Mouse (Mus musculus): Measurements from ENCODE around the gene Atxn7l3. TPM values are rescaled to one million over a fixed set of nuclear protein-coding genes. Genes with fewer than 3 reads are reported as not detected.

Atxn7l3 gene
- polyA plus RNA-seq, 2 experiments, result 3.6 to 11.6 TPM

GRCm38 (mm10) chr11:102268520-102269244 is 27.7 kb downstream of the Atxn7l3 start, which contains the start of gene Asb16:
Asb16 (plus strand) TSS chr11:102268743.
- H3K36me3 ChIP-seq (replicated peaks; ENCODE audit: control insufficient read depth, insufficient read depth, low read depth), result no peaks in the 10 kb centered on the region
- H3K4me1 ChIP-seq (replicated peaks; ENCODE audit: control insufficient read depth in 2 of 2, insufficient read depth in 2 of 2, low read length in 1 of 2), result 0 out of 4 replicates have a peak, but pooled peaks cover 0 to 2% of the 10 kb centered on the region in 2 experiments
- DNase-seq (ENCODE audit: low read depth in 3 of 3, low spot score in 3 of 3) (no peak), ATAC-seq (ENCODE audit: insufficient read depth) (no peak)
- H3K9me3 ChIP-seq (ENCODE audit: control insufficient read depth, low read length), result no peaks in the 10 kb centered on the region
- H3K27ac ChIP-seq, result no peak within 1 kb of the TSS
- TF ChIP-seq CTCF (IDR thresholded peaks at IDR 0.05; ENCODE audit: low read depth) (no peak), EP300 (IDR thresholded peaks at IDR 0.05; ENCODE audit: low read depth) (no peak)
- no peak within 1 kb of the TSS for H3K9ac ChIP-seq (replicated peaks)
- H3K4me3 ChIP-seq (ENCODE audit: insufficient read depth in 1 of 2, low read depth in 2 of 2, low read length in 2 of 2), result no peak within 1 kb of the TSS
- no peaks in the 10 kb centered on the region for H3K27me3 ChIP-seq (ENCODE audit: control insufficient read depth, insufficient read depth, low read length)
- H3K4me2 ChIP-seq (ENCODE audit: low read depth), result no peak within 1 kb of the TSS
- 76% methylated on average over 12 of the region's 12 CpGs for WGBS (ENCODE audit: insufficient replicate concordance)

DNA sequence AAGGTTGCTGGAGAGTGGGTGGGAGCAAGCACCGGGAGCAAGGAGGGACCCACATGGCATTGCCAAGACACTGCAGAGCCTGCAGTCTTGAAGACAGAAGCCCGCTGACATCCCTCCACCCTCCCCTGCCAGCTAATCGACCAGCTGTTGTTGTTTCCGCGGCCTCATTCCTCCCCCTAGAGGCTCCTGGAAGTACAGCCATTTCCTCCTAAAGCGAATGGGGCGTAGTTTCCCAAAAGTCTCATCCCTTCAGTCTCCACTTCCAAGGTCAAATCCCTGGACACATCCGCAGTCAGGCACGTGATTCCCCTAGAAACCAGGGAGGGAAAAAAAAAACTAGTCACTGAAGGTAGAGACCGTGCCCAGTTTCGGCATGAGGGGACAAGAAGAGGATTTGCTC is 29.0 kb downstream of the Atxn7l3 start:
- TF ChIP-seq EP300 (IDR thresholded peaks at IDR 0.05; ENCODE audit: low read depth), result no peak
- peak; percentile 83 for TF ChIP-seq CTCF (IDR thresholded peaks at IDR 0.05; ENCODE audit: low read depth)
- Histone ChIP-seq H3K27ac (no peak overlapping the region), H3K9me3 (ENCODE audit: control insufficient read depth, low read length) (no peaks in the 10 kb centered on the region), H3K4me1 (replicated peaks; ENCODE audit: control insufficient read depth in 2 of 2, insufficient read depth in 2 of 2, low read length in 1 of 2) (0 out of 4 replicates have a peak, but pooled peaks cover 0 to 2% of the 10 kb centered on the region in 2 experiments), H3K9ac (replicated peaks) (no peak overlapping the region), H3K4me3 (ENCODE audit: insufficient read depth in 1 of 2, low read depth in 2 of 2, low read length in 2 of 2) (no peak overlapping the region), H3K27me3 (ENCODE audit: control insufficient read depth, insufficient read depth, low read length) (no peaks in the 10 kb centered on the region), H3K36me3 (replicated peaks; ENCODE audit: control insufficient read depth, insufficient read depth, low read depth) (peaks cover 3% of the 10 kb centered on the region; the same call in 1 of the 2 replicates), H3K4me2 (ENCODE audit: low read depth) (no peak overlapping the region)
- WGBS (ENCODE audit: insufficient replicate concordance), result 9% methylated on average over 11 of the region's 11 CpGs
- DNase-seq (ENCODE audit: low read depth in 3 of 3, low spot score in 3 of 3) (no peak), ATAC-seq (ENCODE audit: insufficient read depth) (no peak; the same call in 1 of the 2 replicates)

- H3K9me3 ChIP-seq (ENCODE audit: control insufficient read depth, low read length), result no peaks in the 10 kb centered on the region
- no peak overlapping the region for H3K9ac ChIP-seq (replicated peaks)
- DNase-seq (ENCODE audit: low read depth in 3 of 3, low spot score in 3 of 3) (no peak), ATAC-seq (ENCODE audit: insufficient read depth) (no peak)
- no peak overlapping the region for H3K27ac ChIP-seq
- H3K27me3 ChIP-seq (ENCODE audit: control insufficient read depth, insufficient read depth, low read length), result no peaks in the 10 kb centered on the region
- TF ChIP-seq CTCF (IDR thresholded peaks at IDR 0.05; ENCODE audit: low read depth) (no peak), EP300 (IDR thresholded peaks at IDR 0.05; ENCODE audit: low read depth) (no peak)
- 0 out of 4 replicates have a peak, but pooled peaks cover 0 to 2% of the 10 kb centered on the region in 2 experiments for H3K4me1 ChIP-seq (replicated peaks; ENCODE audit: control insufficient read depth in 2 of 2, insufficient read depth in 2 of 2, low read length in 1 of 2)
- no peak overlapping the region for H3K4me2 ChIP-seq (ENCODE audit: low read depth)
- peaks cover 4% of the 10 kb centered on the region; the same call in 1 of the 2 replicates for H3K36me3 ChIP-seq (replicated peaks; ENCODE audit: control insufficient read depth, insufficient read depth, low read depth)
- H3K4me3 ChIP-seq (ENCODE audit: insufficient read depth in 1 of 2, low read depth in 2 of 2, low read length in 2 of 2), result no peak overlapping the region
- WGBS (ENCODE audit: insufficient replicate concordance), result 79% methylated on average over 8 of the region's 8 CpGs
Observed at GRCm38 (mm10) chr11:102266631-102267355, 29.6 kb downstream of the Atxn7l3 start.

DNA sequence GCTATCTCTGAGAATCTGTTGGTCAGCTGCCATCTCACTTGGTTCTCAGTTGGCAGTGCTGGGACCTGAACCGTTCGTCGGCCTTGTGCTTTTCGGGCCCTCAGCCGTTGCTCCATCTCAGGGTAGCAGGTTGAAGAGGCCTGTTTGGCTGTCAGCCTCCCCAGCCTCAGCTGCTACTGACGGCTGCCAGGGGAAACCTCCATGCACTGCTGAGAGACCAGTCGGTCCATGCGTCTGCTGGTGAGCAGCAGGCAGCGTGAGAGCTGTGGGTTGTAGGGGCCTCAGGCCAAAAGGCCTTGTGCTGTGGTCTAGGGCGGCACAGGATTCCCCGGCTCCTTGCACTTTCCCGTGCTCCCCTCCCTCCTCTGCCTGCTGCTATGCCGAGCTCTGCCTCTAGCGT is 30.6 kb downstream of the Atxn7l3 start:
- H3K9ac ChIP-seq (replicated peaks), result no peak overlapping the region
- peaks cover 4% of the 10 kb centered on the region for H3K36me3 ChIP-seq (replicated peaks; ENCODE audit: control insufficient read depth, insufficient read depth, low read depth)
- no peak overlapping the region for H3K4me2 ChIP-seq (ENCODE audit: low read depth)
- H3K4me3 ChIP-seq (ENCODE audit: insufficient read depth in 1 of 2, low read depth in 2 of 2, low read length in 2 of 2), result no peak overlapping the region
- H3K9me3 ChIP-seq (ENCODE audit: control insufficient read depth, low read length), result no peaks in the 10 kb centered on the region
- H3K27ac ChIP-seq, result no peak overlapping the region
- TF ChIP-seq CTCF (IDR thresholded peaks at IDR 0.05; ENCODE audit: low read depth) (no peak), EP300 (IDR thresholded peaks at IDR 0.05; ENCODE audit: low read depth) (no peak)
- H3K27me3 ChIP-seq (ENCODE audit: control insufficient read depth, insufficient read depth, low read length), result no peaks in the 10 kb centered on the region
- no peak for ATAC-seq (ENCODE audit: insufficient read depth)
- 72% methylated on average over 14 of the region's 14 CpGs for WGBS (ENCODE audit: insufficient replicate concordance)
- 0 out of 4 replicates have a peak, but pooled peaks cover 0 to 2% of the 10 kb centered on the region in 2 experiments for H3K4me1 ChIP-seq (replicated peaks; ENCODE audit: control insufficient read depth in 2 of 2, insufficient read depth in 2 of 2, low read length in 1 of 2)
- no peak for DNase-seq (ENCODE audit: low read depth in 3 of 3, low spot score in 3 of 3)

DNA sequence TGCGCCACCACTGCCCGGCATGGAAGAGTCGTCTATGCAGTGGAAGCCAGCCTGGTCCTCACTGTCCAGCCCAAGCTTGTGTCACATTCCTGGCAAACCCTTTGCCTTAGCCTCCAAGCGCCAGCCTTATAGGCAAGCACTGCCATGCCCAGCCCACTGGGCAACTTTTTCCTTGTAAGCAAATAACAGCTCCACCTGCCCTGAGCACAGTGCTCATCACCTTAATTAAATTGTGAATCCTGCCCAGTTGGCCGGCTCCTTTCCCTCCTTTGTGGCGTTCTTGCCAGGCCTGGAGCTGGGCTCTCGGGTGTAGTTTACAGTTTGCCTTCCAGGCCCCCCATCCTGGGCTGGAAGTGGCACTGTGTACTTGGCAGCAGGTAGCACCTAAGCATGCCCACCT is 33.2 kb downstream of the Atxn7l3 start:
- 89% methylated on average over 7 of the region's 7 CpGs for WGBS (ENCODE audit: insufficient replicate concordance)
- Histone ChIP-seq H3K4me1 (replicated peaks; ENCODE audit: control insufficient read depth in 2 of 2, insufficient read depth in 2 of 2, low read length in 1 of 2) (peaks cover 3 to 5% of the 10 kb centered on the region in 2 experiments), H3K9ac (replicated peaks) (no peak overlapping the region), H3K27ac (no peak overlapping the region), H3K4me2 (ENCODE audit: low read depth) (no peak overlapping the region), H3K9me3 (ENCODE audit: control insufficient read depth, low read length) (no peaks in the 10 kb centered on the region), H3K36me3 (replicated peaks; ENCODE audit: control insufficient read depth, insufficient read depth, low read depth) (peaks cover 17% of the 10 kb centered on the region), H3K27me3 (ENCODE audit: control insufficient read depth, insufficient read depth, low read length) (no peaks in the 10 kb centered on the region), H3K4me3 (ENCODE audit: insufficient read depth in 1 of 2, low read depth in 2 of 2, low read length in 2 of 2) (no peak overlapping the region)
- TF ChIP-seq EP300 (IDR thresholded peaks at IDR 0.05; ENCODE audit: low read depth) (no peak), CTCF (IDR thresholded peaks at IDR 0.05; ENCODE audit: low read depth) (no peak)
- DNase-seq (ENCODE audit: low read depth in 3 of 3, low spot score in 3 of 3) (no peak), ATAC-seq (ENCODE audit: insufficient read depth) (no peak)

All from liver, embryonic 14.5 days (tissue).